Mouse (Mus musculus) right cerebral cortex, postnatal 10 days (tissue): ENCODE results near the gene Rhpn2.
A peak's percentile ranks its signal among the peaks of the same experiment; 100 is the strongest.

Experiments
- DNase-seq, 2 experiments: peaks; one replicate each; pipeline ENCODE4 v3.0.0; 2021; ENCODE audit warnings: low spot score in 2 of 2

Rhpn2 gene

DNA sequence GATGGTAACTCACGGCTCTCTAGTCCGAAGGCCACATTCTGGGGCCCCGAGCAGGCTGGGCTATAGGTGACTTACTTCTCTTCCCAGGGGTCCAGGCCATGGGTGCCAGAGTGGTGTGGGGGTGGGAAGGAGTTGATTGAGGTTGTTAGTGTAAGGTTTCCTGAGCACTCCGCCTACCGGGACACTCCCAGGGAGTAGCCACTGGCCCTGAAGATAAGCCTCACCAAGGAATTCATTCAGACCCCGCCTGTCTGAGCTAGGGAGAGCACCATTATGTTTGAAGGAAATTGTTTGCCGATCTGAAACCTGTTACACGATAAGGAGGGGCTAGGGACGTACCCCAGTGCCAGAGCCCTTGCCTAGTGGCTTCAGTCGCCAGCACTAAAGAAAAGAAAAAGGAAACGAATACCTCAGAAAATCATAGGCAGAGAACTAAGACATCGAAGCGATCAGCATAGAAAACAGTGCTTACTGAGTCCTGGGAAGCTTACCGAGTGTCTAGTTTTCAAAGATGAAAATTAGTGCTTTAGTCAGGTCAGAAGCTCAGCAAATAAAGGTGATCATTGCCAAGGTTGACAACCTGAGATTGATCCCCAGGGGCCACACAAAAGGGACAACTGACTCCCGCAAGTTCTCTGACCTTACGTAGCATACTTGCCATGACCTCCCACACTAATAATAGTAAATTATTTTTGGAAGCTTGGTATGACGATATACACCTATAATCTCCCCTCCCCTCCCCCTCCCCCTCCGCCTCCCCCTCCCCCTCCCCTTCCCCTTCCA is 14.1 kb downstream of the Rhpn2 start:
- no peak for DNase-seq

DNA sequence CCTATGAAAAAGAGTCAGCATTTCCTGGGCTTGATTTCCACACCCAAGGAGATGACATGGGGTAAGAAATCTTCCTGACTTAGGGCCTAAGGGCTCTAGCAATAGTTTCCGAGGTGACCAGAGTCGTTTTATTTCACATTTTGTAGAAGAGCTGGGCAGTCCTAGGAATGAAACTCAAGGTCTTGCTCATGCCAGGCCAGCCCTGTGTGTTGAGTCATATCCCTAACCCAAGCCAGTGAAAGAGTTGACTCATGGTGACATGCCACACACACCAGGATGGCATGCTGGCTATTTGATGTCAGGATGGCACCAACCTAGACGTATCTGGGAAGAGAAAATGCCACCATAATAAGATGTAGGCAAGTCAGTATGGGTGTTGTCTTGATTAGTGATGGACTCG is 15.1 kb downstream of the Rhpn2 start:
- DNase-seq: no peak

DNA sequence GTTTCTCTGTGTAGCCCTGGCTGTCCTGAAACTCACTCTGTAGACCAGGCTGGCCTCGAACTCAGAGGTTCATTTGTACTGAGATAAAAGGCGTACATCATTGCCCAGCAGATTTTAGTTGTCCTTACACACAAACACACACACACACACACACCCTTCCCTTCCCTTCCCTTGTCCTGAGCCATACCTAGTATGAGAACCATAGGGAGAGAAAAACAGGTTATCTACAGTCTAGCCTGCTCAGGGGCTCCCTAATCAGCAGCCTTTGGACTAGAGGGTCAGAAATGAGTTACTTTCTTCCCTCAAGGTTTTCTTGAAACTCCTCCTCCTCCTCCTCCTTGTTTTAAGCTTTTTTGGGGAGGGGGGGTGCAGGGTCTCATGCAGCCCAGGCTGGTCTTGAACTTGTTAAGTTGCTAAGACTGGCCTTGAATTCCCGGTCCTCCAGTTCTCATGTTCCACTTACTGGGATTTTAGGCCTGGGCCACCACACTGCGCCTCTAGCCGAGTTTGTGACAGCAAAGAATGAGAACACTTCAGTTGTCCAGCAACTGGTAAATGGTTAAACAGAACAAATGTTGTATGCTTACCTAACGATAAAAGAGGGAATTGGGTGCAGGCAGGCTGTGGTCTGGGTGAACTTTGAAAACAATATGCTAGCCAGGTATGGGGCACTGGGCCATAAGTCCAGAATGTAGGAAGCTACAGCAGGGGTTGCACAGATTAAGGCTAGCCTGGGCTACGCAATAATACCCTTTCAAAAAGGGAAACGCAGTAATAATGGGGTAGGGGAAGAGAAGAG is 16.1 kb downstream of the Rhpn2 start:
- DNase-seq: no peak

DNA sequence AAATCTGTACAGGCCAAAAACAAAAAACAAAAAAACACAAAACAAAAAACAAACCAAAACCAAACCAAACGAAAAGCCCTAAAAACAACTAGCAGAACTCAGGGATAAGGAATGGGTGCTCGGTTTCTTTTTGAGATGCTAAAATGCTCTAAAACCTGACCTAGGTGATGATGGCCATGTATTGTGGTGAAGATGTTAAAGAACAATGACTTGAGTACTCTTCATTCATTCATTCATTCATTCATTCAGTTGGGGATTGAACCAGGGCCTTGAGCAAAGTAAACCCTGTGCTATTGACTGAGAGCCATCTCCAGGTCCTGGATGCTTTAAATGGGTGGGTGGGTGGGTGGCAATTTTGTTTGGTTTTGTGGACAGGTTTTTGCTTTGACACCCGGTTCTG is 17.2 kb downstream of the Rhpn2 start:
- DNase-seq: no peak

DNA sequence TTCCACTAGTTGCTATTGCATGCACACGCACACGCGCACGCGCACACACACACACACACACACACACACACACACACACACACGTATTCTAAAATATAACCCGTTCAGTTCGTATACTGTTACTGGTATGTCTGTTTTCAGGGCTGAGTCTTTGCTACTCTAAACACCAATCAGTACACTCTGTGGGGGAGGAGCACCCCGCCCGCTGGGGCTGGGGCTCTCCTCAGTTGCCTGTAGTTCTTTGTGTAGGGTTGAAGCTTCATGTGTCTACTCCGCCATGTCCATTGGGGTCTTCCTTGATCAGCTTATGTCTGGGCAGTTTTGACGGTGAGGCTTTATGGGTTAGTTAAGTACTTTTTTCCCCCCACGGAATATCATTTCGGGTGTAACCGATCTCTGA is 19.3 kb downstream of the Rhpn2 start:
- DNase-seq: no peak

DNA sequence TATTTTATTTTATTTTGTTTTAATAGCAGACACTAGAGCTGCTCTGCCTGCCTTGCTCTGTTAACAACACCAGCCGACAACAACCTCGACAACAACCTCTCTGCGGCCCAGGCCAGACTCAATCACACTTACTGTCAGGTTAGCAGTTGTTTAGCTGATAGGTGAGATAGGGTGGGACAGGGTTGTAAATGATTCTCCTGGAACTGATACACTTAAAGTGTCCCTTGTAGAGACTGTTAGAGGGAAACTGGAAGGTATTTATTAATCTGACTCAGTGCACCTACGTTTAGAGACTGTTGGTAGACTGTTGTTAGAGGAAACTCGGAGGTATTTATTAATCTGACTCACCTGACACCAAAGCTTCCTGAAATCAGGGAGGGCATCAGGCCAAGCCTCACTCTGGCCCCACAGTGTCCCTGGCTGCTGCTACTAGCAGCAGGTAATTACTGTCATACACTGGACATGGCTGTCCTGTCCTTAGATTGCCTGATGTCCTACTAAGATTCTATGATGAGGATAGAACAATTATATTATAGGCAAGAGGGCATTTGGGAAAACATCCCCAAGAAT is 21.4 kb downstream of the Rhpn2 start:
- DNase-seq: no peak

DNA sequence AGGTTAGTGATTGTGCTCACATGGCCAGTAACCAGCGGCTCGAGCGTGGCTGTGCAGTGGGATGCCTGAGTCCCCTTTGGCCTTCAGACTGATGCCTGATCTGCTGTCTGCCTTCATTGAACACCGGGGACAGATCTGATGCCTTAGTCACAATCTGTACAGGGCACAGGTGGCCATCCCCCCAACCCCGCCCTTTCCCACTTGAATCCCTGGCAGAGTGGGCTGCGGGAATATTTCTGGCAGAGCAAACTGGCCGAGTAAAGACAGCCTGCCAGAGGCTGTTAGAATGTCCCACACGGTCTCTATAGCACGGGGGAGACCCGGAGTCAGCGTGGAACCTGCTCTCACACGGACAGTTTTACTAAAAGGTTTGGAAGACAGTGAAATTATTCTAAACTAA is 23.7 kb downstream of the Rhpn2 start:
- DNase-seq: no peak

DNA sequence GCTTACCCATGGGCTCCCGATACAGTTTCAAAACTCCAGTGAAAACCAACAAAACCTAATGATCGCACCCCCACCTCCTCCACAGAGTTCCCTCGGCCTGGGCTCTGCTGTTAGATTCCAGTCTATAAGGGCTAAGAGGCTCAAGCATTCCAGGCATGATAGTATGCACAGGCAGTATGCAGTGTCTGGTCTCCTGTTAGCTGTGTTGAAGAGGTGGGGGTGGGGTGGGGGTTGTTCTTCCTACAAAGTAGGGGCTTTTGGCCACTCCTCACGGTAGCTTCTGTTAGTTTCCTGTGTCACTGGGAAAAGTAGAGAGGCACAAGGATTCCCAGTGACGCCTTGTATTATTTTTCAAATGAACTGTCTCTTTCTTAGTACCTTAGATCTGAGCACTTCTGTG is 28.3 kb downstream of the Rhpn2 start:
- no peak for DNase-seq

DNA sequence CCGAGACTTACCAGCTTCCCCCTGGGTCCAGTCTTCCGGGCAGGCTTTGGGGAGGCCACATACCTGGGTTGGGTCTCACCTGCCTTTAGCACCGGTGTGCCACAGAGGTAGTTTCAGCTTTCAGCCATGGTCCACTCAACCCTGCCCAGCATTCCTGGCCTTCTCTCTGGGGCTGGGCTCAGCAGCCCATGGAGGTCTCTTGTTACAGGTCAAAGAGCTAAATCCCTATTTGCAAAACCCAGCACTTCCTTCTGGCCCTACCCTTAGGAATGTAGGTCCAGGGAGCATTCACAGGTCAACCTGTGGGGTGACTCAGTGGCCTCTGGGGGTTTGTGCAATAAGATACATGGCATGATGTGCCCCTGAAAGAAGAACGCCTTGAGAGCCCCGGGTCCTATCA is 28.9 kb downstream of the Rhpn2 start:
- DNase-seq: no peak

DNA sequence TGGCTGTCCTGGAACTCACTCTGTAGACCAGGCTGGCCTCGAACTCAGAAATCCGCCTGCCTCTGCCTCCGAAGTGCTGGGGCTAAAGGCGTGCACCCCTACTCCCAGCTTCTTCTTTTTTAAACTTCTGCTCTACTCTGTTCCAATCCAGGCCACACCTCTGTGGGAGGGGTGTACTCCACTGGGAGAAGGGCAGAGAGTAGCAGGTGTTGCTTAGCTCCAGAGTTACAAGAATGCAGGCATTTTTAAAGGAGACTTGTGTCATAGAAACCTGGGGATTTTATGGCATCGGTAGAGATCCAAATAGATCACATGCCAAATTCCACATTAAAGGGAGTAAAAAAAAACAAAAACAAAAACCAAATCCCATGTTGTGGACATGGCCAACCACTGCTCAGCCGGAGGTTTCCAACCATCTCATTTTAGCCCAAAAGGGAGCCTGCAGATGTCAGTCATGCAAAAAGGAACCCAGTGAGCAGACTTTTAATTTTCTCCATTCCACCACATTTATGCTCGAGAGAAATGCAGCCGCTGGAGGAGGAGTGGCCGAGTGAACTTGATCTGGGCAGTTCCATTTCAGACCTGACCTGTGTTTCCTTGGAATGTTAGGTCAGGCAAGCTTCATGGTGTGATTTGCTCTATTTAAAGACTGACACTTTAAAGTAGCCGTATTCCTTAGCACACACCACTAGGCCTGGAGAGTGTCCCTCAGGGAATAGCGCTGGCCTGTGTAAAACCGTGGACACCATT is 31.4 kb downstream of the Rhpn2 start:
- DNase-seq: no peak

DNA sequence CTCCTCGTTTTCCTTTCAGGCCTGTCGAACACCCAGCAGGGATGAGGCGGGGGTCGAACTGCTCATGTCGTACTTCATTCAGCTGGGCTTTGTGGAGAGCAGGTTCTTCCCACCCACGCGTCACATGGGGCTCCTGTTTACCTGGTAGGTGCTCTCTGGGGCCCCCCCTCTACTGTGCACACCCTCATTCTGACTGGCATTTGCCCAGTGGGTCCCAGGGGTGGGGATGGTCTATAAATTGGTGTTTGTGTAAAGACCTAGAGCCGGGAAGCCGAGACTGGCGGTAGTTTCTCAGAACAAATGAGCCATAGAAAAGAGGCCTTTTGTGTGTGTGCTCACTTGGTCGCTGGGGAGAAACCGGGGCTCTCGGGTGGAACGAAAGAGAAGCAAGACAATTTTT is 37.1 kb downstream of the Rhpn2 start:
- no peak for DNase-seq

DNA sequence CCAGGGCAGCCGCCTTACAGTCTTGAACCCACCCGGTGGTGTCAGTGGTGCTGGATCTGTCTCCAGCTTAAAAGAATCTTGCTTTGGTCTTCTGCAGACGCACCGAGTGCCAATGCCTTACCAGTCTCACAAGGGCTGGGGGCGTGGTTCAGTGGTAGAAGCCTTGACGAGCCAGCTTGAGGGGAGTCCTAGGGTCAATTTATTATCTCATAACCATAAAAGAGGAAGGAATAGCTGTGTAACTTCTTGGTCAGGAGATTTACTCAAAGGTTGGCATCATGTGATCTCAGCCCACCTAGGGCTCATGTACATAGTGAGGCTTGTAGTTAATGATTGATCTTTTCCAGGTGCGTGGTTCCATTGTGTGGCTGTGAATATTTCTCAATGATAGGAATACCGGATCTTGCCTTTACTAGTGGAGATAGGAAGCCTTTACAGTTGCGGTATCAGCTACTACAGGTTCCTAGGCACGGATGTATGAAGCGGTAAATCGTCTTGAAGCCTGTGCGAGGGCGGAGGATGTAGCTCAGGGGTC is 38.6 kb downstream of the Rhpn2 start:
- no peak for DNase-seq

DNA sequence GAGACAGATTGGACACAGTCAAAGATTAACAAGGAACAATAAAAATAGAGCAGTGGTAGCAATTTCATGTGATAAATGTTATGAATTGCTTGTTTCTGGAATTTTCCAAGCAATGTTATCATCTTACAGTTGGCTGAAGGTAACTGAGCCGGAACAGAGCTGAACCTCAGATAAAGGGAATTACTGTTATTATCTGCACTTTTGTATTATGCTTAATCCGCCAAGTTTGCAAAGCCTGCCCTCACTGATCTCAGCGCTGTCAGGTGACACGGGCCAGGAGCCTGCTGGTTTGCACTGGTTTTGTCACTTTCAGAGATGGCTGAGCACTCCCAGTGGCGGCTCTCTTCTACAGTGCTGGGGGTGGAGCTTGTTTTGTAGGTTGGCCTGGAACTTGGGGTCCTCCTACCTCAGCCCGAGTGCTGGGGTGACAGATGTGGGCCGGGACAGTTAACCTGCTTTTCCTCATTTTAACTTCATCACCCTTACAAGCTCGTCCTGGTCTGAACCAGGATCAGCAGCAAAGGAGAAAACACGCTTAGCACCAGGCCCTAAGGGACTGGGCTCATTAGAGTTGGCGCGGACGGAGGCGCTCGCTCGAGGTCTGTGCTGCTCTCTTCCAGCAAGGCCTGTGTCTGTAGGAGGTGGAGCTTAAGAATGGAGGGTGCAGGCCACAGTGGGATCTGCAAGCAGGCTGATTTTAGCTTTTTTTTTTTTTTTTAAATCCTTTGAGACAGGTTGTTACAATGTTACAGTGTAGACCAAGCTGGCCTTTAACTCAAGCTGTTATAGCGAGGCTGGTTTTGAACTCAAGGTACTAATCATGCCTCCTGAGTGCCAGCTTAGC is 39.4 kb downstream of the Rhpn2 start:
- no peak for DNase-seq

DNA sequence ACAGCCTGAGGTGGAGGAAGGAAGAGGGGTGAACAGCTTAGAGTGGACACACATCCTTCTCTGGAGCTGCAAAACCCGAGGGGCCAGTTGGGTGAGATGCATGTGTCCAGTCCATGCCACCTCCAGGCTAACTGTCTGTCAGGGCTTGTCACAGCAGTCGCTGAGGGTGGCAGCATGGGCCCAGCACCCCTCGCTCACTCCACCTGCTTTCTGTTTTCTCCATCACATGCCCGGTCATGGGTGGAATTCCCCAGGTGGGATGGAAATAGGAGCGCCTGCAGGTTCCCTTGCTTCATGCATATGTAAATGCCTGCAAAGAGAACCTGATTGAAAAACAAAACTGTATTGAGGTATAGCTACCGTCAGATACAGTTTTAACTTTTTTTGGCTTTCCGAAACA is 40.3 kb downstream of the Rhpn2 start:
- DNase-seq: no peak

DNA sequence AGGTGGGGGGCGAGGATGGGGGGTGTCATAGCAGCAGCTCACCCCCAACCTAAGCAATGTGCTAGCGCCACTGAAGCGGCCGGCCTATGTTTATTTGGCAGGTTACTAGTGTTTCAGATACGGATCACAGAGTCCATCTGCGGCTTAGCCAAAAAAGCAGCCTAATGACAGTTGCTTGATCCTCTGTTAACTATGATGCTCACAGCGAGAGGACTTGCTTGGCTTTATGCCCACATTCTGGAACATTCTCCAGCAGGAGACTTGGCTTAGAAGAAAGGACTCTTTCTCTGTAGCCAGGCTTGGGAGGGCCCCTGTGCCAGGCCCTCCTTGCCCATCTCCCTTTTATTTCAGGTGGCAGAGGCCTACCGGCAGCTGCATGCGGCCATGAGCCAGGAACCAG is 42.7 kb downstream of the Rhpn2 start:
- DNase-seq: peak; percentile 42 to 56

DNA sequence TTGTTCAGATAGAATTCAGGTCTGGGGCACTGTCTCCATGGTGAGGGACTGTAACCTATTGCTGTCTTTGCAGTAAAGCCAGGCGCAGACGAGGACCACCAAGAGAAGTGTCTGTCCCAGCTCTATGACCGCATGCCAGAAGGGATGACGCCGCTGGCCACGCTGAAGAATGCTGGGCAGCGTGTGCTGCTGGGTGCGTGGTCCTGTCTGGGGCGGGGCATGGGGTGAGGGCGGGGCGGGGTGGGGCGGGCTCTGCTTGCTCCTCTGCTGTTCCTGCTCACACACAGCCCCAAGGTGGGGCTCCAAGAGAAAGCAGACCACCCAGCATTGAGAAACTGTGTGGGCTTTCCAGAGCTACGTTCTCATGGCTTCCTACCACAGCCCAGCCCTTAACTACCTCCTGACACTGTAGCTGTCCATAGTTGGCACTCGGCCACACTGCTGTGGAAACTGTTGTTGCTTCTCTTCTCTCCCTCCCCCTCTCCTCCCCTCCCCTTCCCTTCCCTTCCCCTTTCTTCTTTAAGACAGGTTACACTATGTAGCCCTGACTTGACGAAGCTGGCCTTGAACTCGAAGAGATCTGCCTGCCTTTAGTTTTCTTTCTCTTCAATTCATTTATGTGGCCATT is 45.6 kb downstream of the Rhpn2 start:
- no peak for DNase-seq

DNA sequence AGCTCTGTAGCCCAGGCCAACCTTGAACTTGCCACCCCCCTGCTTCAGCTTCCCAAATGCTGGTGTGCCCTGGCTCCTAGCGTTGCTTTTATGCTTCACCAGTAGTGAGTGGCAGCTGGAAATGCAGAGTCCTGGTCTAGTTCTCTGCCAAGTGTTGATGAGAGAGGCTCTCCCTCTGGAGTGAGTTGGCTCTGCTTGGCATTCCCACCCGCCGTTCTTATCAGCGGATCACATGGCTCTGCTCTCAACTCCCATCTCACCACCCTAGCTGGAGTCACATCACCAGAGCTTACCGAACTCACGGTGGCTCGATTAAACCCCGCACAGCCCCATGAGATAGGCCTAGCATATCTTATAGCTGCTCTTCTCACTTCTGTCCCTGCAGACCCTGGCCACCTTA is 46.4 kb downstream of the Rhpn2 start:
- DNase-seq: no peak

DNA sequence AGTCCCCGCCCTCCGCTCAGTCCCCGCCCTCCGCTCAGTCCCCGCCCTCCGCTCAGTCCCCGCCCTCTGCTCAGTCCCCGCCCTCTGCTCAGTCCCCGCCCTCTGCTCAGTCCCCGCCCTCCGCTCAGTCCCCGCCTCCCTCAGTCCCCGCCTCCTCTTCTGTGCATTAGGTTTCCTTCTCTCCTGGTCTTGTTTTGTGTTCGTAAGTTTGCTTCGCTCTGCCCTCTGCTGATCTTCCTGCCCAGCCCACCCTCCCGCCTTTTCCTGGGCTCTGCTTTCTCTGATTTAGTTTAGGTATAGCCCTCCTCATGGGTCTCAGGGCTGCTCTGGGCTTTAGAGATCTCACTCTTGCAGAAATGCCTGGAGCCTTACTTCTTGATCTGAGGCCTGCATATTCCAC is 47.9 kb downstream of the Rhpn2 start:
- DNase-seq: no peak

DNA sequence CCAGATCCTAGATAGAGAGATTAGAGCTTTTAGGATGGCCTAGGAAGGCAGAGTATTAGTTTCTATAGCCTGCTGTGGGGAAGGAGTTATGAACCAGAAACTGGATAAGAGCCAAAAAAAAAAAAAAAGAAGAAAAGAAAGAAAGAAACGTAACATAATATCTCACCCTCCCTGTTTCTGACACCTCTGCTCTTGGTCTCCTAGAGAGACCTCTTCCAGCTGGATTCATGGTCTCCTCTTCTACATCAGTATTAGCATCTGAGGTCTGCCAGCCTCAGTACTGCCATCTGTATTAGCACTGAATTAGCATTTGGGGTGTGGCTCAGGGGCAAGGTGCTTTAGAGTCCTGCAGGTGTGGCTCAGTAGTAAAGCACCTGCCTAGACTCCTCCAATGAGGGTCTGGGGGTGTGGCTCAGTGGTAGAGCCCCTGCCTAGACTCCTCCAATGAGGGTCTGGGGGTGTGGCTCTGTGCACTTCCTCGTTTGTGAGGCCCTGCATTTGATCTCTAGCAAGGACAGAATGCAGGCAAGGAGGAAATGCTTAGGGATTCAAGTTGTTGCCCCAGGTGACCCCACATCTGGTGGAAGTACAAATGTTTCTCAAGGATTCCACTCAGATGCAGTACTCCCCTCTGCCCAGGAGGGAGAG is 48.9 kb downstream of the Rhpn2 start:
- DNase-seq: no peak

DNA sequence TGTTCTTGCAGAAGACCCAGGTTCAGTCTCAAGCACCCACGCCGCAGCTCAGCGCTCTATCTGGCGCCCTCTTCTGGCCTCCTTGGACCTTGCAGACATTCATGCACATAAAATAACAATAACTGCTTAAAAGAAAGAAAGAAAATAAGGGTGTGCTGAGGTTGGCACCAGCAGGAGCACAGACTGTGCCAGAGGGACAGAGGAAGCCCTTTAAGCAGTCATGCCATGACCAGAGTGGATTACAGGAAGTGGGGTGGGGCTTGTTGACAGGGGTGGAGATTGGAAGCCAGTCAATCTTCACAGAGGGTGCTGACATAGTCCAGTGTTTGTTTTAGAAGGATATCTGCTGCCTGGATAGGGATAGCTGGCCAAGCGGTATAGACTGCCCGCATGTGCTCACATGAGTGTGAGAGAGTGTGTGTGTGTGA is 52.6 kb downstream of the Rhpn2 start:
- DNase-seq: no peak
